Mouse (Mus musculus): ENCODE results near the gene Slc23a3. TPM values are rescaled to one million over a fixed set of nuclear protein-coding genes. Genes with fewer than 3 reads are reported as not detected.

Slc23a3 gene
- polyA plus RNA-seq, 1 experiment from 2014 or later = 0.15 TPM

- Histone ChIP-seq H3K9me3 (no peaks in the 10 kb centered on the region), H3K4me1 (no peaks in the 10 kb centered on the region), H3K4me2 (replicated peaks) (no peak overlapping the region), H3K27me3 (no peaks in the 10 kb centered on the region), H3K27ac (no peak overlapping the region), H3K9ac (no peak overlapping the region), H3K36me3 (no peaks in the 10 kb centered on the region), H3K4me3 (no peak overlapping the region)
- no peak for ATAC-seq (ENCODE audit: low FRiP score, low read depth)
- 67% methylated on average over 3 of the region's 3 CpGs for WGBS
These were observed 22.1 kb upstream of the Slc23a3 start for GRCm38 (mm10) chr1:75155837-75156236.

DNA sequence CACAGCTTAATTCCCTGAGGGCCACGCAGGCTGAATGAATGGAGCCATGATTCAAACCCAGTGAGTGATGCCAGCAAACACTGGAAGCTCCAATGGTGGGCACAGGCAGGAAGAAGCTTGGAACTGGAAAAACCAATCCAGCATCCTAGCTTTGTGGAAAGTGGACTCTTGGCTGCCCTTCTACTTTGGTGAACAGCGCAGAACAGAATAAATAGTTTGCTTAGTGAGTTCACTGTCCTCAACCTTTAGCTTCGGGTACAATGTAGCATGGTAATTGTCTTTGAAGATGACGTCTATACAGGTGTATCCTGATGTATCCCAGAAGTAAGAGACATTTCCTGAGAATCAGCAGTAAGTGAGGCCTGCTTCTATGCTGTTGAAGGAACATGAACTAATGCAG is 15.0 kb upstream of the Slc23a3 start:
- no peaks in the 10 kb centered on the region for H3K27me3 ChIP-seq
- no peak overlapping the region for H3K9ac ChIP-seq
- H3K27ac ChIP-seq = no peak overlapping the region
- H3K4me1 ChIP-seq = peaks cover 8% of the 10 kb centered on the region
- no peak overlapping the region for H3K4me3 ChIP-seq
- H3K4me2 ChIP-seq (replicated peaks) = no peak overlapping the region
- H3K9me3 ChIP-seq = no peaks in the 10 kb centered on the region
- H3K36me3 ChIP-seq = peaks cover 61% of the 10 kb centered on the region
- WGBS = 89% methylated on average over 4 of the region's 4 CpGs
- no peak for ATAC-seq (ENCODE audit: low FRiP score, low read depth)

DNA sequence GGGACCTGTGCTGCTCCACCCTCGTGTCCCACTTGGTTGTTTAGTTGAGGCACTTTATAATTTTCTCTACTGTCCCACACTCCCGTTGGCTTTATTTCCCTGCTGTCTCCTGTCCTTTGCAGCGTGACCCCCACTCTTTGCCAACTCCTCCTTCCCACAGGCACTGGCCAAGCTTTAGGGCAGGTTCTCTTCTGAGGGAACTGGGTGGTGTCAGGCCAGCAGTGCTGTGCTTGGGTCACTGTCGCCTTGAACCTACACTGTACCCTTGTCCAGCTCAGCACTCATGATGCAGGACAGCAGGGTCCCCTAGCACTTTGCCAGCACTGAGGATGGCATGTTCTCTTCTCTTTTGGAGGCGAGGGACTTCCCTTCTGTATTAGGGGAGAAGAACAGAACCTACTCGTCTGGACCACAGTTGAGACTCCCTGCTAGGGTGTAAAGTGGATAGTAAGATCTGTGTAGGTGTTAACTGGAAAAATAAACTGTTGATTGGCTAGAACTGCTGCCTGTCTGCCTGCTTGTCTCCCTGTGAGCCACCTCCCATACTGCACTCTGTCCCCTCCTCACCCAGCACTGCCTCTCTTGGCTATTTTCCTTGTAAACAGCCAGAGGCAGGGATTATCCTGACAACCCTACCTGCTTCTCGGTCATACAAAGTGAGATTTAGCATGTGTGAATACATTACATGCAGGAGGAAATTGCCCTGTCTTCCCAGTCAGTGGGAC is 13.9 kb upstream of the Slc23a3 start:
- Histone ChIP-seq H3K4me2 (replicated peaks) (no peak overlapping the region), H3K4me3 (no peak overlapping the region), H3K4me1 (peaks cover 14% of the 10 kb centered on the region), H3K9me3 (no peaks in the 10 kb centered on the region), H3K36me3 (peaks cover 61% of the 10 kb centered on the region), H3K9ac (no peak overlapping the region), H3K27me3 (no peaks in the 10 kb centered on the region), H3K27ac (no peak overlapping the region)
- WGBS = 75% methylated on average over 7 of the region's 7 CpGs
- ATAC-seq (ENCODE audit: low FRiP score, low read depth) = no peak

DNA sequence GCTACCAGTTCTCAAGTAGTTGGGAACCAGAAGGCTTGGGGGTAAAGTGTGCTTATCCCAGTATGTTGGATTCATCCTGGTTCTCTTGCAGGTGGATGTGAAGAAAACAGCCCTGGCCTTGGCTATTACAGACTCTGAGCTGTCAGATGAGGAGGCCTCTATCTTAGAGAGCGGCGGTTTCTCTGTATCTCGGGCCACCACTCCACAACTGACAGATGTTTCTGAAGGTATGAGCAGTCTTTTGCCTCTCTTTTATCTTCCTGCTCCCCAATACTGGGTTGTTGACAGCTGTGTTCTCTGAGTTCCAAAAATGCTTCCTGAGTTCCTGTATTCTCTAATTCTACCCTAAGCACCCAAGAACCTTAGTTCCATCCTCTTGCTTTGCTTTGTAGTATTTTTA is 11.9 kb upstream of the Slc23a3 start:
- H3K4me2 ChIP-seq (replicated peaks) = no peak overlapping the region
- H3K27ac ChIP-seq = no peak overlapping the region
- H3K36me3 ChIP-seq = peaks cover 61% of the 10 kb centered on the region
- no peak overlapping the region for H3K9ac ChIP-seq
- WGBS = 93% methylated on average over 3 of the region's 3 CpGs
- H3K4me3 ChIP-seq = no peak overlapping the region
- H3K9me3 ChIP-seq = no peaks in the 10 kb centered on the region
- H3K27me3 ChIP-seq = no peaks in the 10 kb centered on the region
- no peak for ATAC-seq (ENCODE audit: low FRiP score, low read depth)
- peaks cover 23% of the 10 kb centered on the region for H3K4me1 ChIP-seq

- Histone ChIP-seq H3K4me2 (replicated peaks) (peak within 1 kb of the TSS; percentile 95), H3K9ac (peak within 1 kb of the TSS; percentile 92), H3K4me3 (peak within 1 kb of the TSS; percentile 88), H3K4me1 (peaks cover 32% of the 10 kb centered on the region), H3K27ac (peak within 1 kb of the TSS; percentile 96), H3K36me3 (peaks cover 60% of the 10 kb centered on the region), H3K27me3 (no peaks in the 10 kb centered on the region), H3K9me3 (no peaks in the 10 kb centered on the region)
- under 1% methylated on average over 83 of the region's 91 CpGs for WGBS
- peak; percentile 87 for ATAC-seq (ENCODE audit: low FRiP score, low read depth)
These were observed 8.9 kb upstream of the Slc23a3 start, which contains the start of the genes Cnppd1 and Retreg2 for GRCm38 (mm10) chr1:75142301-75143261. Gene Cnppd1 (minus strand): TSS chr1:75142711. Gene Retreg2 (plus strand): TSS chr1:75142778.

DNA sequence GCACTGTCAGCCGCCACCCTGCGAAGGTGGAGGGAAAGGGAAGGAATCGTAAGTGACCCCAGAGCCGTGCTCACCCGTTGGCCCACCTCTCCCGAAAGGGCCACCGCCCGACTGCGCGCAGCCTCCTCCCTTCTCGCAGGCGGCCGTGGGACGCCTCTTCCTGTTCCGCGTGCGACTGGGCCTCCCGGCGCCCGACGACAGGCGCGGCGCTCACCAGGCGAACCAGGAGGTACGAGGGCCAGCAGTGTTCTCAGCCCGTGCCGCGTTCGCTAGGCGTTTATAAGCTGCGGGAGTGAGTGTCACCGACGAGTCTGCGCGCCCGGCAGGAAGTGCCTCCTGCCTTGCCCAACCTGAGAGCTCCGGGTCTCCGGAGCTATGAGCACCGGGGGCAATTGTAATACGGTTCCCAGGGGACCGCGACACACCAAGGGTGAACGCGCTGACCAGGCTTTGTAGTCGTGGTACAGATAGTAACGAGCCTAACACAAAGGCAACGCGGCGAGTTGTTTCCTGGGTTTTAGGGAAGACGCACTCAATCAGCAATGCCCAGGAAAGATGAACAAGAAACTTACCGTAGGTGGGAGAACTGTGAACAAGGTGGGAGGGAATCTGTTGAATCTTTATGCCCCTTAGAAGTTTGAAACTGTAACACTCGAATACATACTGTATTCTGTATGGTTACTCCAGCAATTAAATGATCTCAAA is 7.9 kb upstream of the Slc23a3 start:
- Histone ChIP-seq H3K9ac (peak overlapping the region; percentile 92), H3K9me3 (no peaks in the 10 kb centered on the region), H3K4me3 (peak overlapping the region; percentile 88), H3K27ac (peak overlapping the region; percentile 96), H3K27me3 (no peaks in the 10 kb centered on the region), H3K4me2 (replicated peaks) (peak overlapping the region; percentile 95), H3K4me1 (peaks cover 32% of the 10 kb centered on the region), H3K36me3 (peaks cover 60% of the 10 kb centered on the region)
- under 1% methylated on average over 53 of the region's 53 CpGs for WGBS
- ATAC-seq (ENCODE audit: low FRiP score, low read depth) = peak; percentile 10; the same call in 1 of the 2 replicates

GRCm38 (mm10) chr1:75140601-75141190 is 7.0 kb upstream of the Slc23a3 start:
- H3K36me3 ChIP-seq = peaks cover 60% of the 10 kb centered on the region
- H3K27me3 ChIP-seq = no peaks in the 10 kb centered on the region
- peaks cover 32% of the 10 kb centered on the region for H3K4me1 ChIP-seq
- no peaks in the 10 kb centered on the region for H3K9me3 ChIP-seq
- H3K9ac ChIP-seq = peak overlapping the region; percentile 92
- H3K27ac ChIP-seq = peak overlapping the region; percentile 96; the same call in 1 of the 2 replicates
- 53% methylated on average over 4 of the region's 4 CpGs for WGBS
- H3K4me2 ChIP-seq (replicated peaks) = peak overlapping the region; percentile 95
- no peak for ATAC-seq (ENCODE audit: low FRiP score, low read depth)
- peak overlapping the region; percentile 88 for H3K4me3 ChIP-seq

DNA sequence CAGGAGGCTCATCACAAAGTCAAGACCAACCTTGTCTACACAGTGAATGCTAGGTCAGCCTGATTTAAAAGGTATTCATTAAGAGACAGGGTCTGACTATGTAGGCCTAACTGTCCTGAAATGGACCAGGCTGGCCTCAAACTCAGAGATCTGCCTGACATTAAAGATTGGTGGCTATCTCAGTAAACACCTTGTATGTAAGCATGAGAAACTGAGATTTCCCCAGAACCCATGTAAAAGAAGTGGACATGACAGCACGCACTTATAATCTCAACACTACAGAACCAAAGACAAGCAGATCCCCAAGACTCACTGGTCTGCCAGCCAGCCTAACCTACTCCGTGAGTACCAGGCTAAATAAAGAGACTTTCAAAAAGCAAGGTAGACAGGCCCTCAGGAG is 4.8 kb upstream of the Slc23a3 start:
- Histone ChIP-seq H3K36me3 (peaks cover 47% of the 10 kb centered on the region), H3K4me3 (no peak overlapping the region), H3K4me2 (replicated peaks) (no peak overlapping the region), H3K4me1 (peaks cover 21% of the 10 kb centered on the region), H3K9ac (no peak overlapping the region), H3K27ac (no peak overlapping the region), H3K9me3 (no peaks in the 10 kb centered on the region), H3K27me3 (no peaks in the 10 kb centered on the region)
- 91% methylated on average over 2 of the region's 2 CpGs for WGBS
- no peak for ATAC-seq (ENCODE audit: low FRiP score, low read depth)

- Histone ChIP-seq H3K4me2 (replicated peaks) (no peak overlapping the region), H3K36me3 (peaks cover 47% of the 10 kb centered on the region), H3K9ac (no peak overlapping the region), H3K4me3 (no peak overlapping the region), H3K27me3 (no peaks in the 10 kb centered on the region), H3K9me3 (no peaks in the 10 kb centered on the region), H3K27ac (no peak overlapping the region), H3K4me1 (peaks cover 17% of the 10 kb centered on the region)
- WGBS = 54% methylated on average over 3 of the region's 3 CpGs
- no peak for ATAC-seq (ENCODE audit: low FRiP score, low read depth)
These were observed 3.0 kb upstream of the Slc23a3 start for GRCm38 (mm10) chr1:75136730-75137129.

GRCm38 (mm10) chr1:75136293-75136692 is 2.6 kb upstream of the Slc23a3 start:
- no peak overlapping the region for H3K4me2 ChIP-seq (replicated peaks)
- H3K27me3 ChIP-seq = no peaks in the 10 kb centered on the region
- H3K4me3 ChIP-seq = no peak overlapping the region
- ATAC-seq (ENCODE audit: low FRiP score, low read depth) = no peak
- WGBS = 62% methylated on average over 6 of the region's 6 CpGs
- H3K9me3 ChIP-seq = no peaks in the 10 kb centered on the region
- peaks cover 16% of the 10 kb centered on the region for H3K4me1 ChIP-seq
- H3K27ac ChIP-seq = no peak overlapping the region
- peaks cover 47% of the 10 kb centered on the region for H3K36me3 ChIP-seq
- H3K9ac ChIP-seq = no peak overlapping the region

- no peak overlapping the region for H3K4me2 ChIP-seq (replicated peaks)
- ATAC-seq (ENCODE audit: low FRiP score, low read depth) = no peak
These were observed 5.0 kb downstream of the Slc23a3 start for GRCm38 (mm10) chr1:75128641-75129040.

More at GRCm38 (mm10) chr1:75128641-75129040, 5.0 kb downstream of the Slc23a3 start:
- H3K9ac ChIP-seq = no peak overlapping the region
- H3K4me3 ChIP-seq = no peak overlapping the region
- no peaks in the 10 kb centered on the region for H3K9me3 ChIP-seq
- no peaks in the 10 kb centered on the region for H3K27me3 ChIP-seq
- H3K4me1 ChIP-seq = peaks cover 7% of the 10 kb centered on the region
- H3K27ac ChIP-seq = no peak overlapping the region
- 74% methylated on average over 3 of the region's 3 CpGs for WGBS
- H3K36me3 ChIP-seq = no peaks in the 10 kb centered on the region

All from limb, embryonic 13.5 days (tissue).